Mouse (Mus musculus) ES-Bruce4 (cell line): ENCODE measurements at regions not wholly inside any gene's neighbourhood (a gene's known extent, or its start where the extent isn't known, plus 50 kb on each side); places are given as distances from the start of the nearest gene placed in this dataset.

Source experiments
- CTCF ChIP-seq: IDR thresholded peaks from one replicate; pipeline ENCODE4 v1.8.1; 2011; ENCODE audit warnings: low read depth, low read length
- POLR2A ChIP-seq: IDR thresholded peaks from one replicate; pipeline ENCODE4 v1.8.1; 2011; ENCODE audit warnings: low read length; ENCODE audit not compliant: insufficient read depth

GRCm38 (mm10) chr12:48604401-48605197 lies 777.9 kb upstream of the Foxg1 start:
- TF ChIP-seq CTCF (no peak), POLR2A (no peak)
